Mouse (Mus musculus): Measurements from ENCODE around the gene Hist1h3g. TPM values are rescaled to one million over a fixed set of nuclear protein-coding genes. Genes with fewer than 3 reads are reported as not detected.
"Not testable (repeated sequence)": the region's sequence is repeated elsewhere in the genome, so short reads cannot be mapped to it uniquely, and the experiment has no call there.

Gene Hist1h3g
- polyA plus RNA-seq, 1 experiment from 2014 or later: 11.6 TPM

GRCm38 (mm10) chr13:23554393-23554792, 19.2 kb downstream of the Hist1h3g start:
- no peak for ATAC-seq
- no peaks in the 10 kb centered on the region for H3K9me3 ChIP-seq (replicated peaks)
- no peaks in the 10 kb centered on the region for H3K27me3 ChIP-seq
- H3K4me1 ChIP-seq: peaks cover 27% of the 10 kb centered on the region
- peak overlapping the region; percentile 61 for H3K4me3 ChIP-seq
- H3K36me3 ChIP-seq (ENCODE audit: poor library complexity, severe bottlenecking): no peaks in the 10 kb centered on the region
- H3K9ac ChIP-seq: peak overlapping the region; percentile 87
- WGBS: 24% methylated on average over 9 of the region's 9 CpGs
- H3K27ac ChIP-seq: peak overlapping the region; percentile 99
- peak overlapping the region; percentile 93 for H3K4me2 ChIP-seq

- peak; percentile 87 for ATAC-seq
- peak overlapping the region; percentile 87 for H3K9ac ChIP-seq
- under 1% methylated on average over 54 of the region's 54 CpGs for WGBS
- H3K27ac ChIP-seq: peak overlapping the region; percentile 99
- peak overlapping the region; percentile 61 for H3K4me3 ChIP-seq
- no peaks in the 10 kb centered on the region for H3K9me3 ChIP-seq (replicated peaks)
- peak overlapping the region; percentile 93 for H3K4me2 ChIP-seq
- no peaks in the 10 kb centered on the region for H3K36me3 ChIP-seq (ENCODE audit: poor library complexity, severe bottlenecking)
- peaks cover 27% of the 10 kb centered on the region for H3K4me1 ChIP-seq
- H3K27me3 ChIP-seq: no peaks in the 10 kb centered on the region
These were observed 20.0 kb downstream of the Hist1h3g start for GRCm38 (mm10) chr13:23554925-23555838.

GRCm38 (mm10) chr13:23555839-23556416, 20.7 kb downstream of the Hist1h3g start:
- under 1% methylated on average over 18 of the region's 18 CpGs for WGBS
- H3K27me3 ChIP-seq: no peaks in the 10 kb centered on the region
- H3K4me3 ChIP-seq: peak overlapping the region; percentile 61
- H3K27ac ChIP-seq: peak overlapping the region; percentile 99
- H3K9me3 ChIP-seq (replicated peaks): no peaks in the 10 kb centered on the region
- H3K4me2 ChIP-seq: peak overlapping the region; percentile 93
- peaks cover 24% of the 10 kb centered on the region for H3K4me1 ChIP-seq
- H3K9ac ChIP-seq: peak overlapping the region; percentile 87
- no peaks in the 10 kb centered on the region for H3K36me3 ChIP-seq (ENCODE audit: poor library complexity, severe bottlenecking)
- peak; percentile 84 for ATAC-seq

GRCm38 (mm10) chr13:23556906-23557305, 21.7 kb downstream of the Hist1h3g start:
- 64% methylated on average over 3 of the region's 3 CpGs for WGBS
- H3K4me3 ChIP-seq: no peak overlapping the region
- peak overlapping the region; percentile 16; the same call in 1 of the 2 replicates for H3K27ac ChIP-seq
- peak overlapping the region; percentile 93 for H3K4me2 ChIP-seq
- H3K9me3 ChIP-seq (replicated peaks): no peaks in the 10 kb centered on the region
- H3K9ac ChIP-seq: no peak overlapping the region
- no peaks in the 10 kb centered on the region for H3K27me3 ChIP-seq
- no peaks in the 10 kb centered on the region for H3K36me3 ChIP-seq (ENCODE audit: poor library complexity, severe bottlenecking)
- H3K4me1 ChIP-seq: peaks cover 23% of the 10 kb centered on the region
- ATAC-seq: no peak

- not testable (repeated sequence) for H3K4me3 ChIP-seq; H3K4me1 ChIP-seq; H3K36me3 ChIP-seq (ENCODE audit: poor library complexity, severe bottlenecking); H3K9me3 ChIP-seq (replicated peaks); ATAC-seq; H3K9ac ChIP-seq; H3K27me3 ChIP-seq
- Histone ChIP-seq H3K27ac (peak overlapping the region; percentile 59), H3K4me2 (peak overlapping the region; percentile 40)
- 12% methylated on average over 2 of the region's 2 CpGs for WGBS
These were observed 25.5 kb downstream of the Hist1h3g start for GRCm38 (mm10) chr13:23560699-23561098.

GRCm38 (mm10) chr13:23561531-23561882, 26.3 kb downstream of the Hist1h3g start:
- not testable (repeated sequence) for H3K9me3 ChIP-seq (replicated peaks); ATAC-seq; H3K27me3 ChIP-seq; H3K4me1 ChIP-seq; H3K36me3 ChIP-seq (ENCODE audit: poor library complexity, severe bottlenecking)
- Histone ChIP-seq H3K9ac (peak overlapping the region; percentile 75), H3K27ac (peak overlapping the region; percentile 98), H3K4me2 (peak overlapping the region; percentile 70), H3K4me3 (peak overlapping the region; percentile 46)
- WGBS: 0% methylated on average over 2 of the region's 5 CpGs

GRCm38 (mm10) chr13:23561883-23562659, 26.8 kb downstream of the Hist1h3g start, which contains the start of gene Hist1h3e:
Hist1h3e (minus strand) TSS chr13:23562369.
- H3K36me3 ChIP-seq (ENCODE audit: poor library complexity, severe bottlenecking); H3K9me3 ChIP-seq (replicated peaks); H3K4me1 ChIP-seq; H3K27me3 ChIP-seq: not testable (repeated sequence)
- H3K27ac ChIP-seq: peak within 1 kb of the TSS; percentile 98
- peak within 1 kb of the TSS; percentile 75 for H3K9ac ChIP-seq
- H3K4me2 ChIP-seq: peak within 1 kb of the TSS; percentile 70
- under 1% methylated on average over 44 of the region's 67 CpGs for WGBS
- peak within 1 kb of the TSS; percentile 46 for H3K4me3 ChIP-seq
- ATAC-seq: peak; percentile 94

GRCm38 (mm10) chr13:23562699-23563462, 27.7 kb downstream of the Hist1h3g start:
- peak overlapping the region; percentile 70 for H3K4me2 ChIP-seq
- H3K9ac ChIP-seq: peak overlapping the region; percentile 63
- H3K4me3 ChIP-seq: peak overlapping the region; percentile 46
- H3K4me1 ChIP-seq: peaks cover 3% of the 10 kb centered on the region; the same call in 1 of the 2 replicates
- no peaks in the 10 kb centered on the region for H3K9me3 ChIP-seq (replicated peaks)
- 2% methylated on average over 18 of the region's 18 CpGs for WGBS
- peak overlapping the region; percentile 98 for H3K27ac ChIP-seq
- ATAC-seq: peak; percentile 50
- no peaks in the 10 kb centered on the region for H3K27me3 ChIP-seq
- no peaks in the 10 kb centered on the region for H3K36me3 ChIP-seq (ENCODE audit: poor library complexity, severe bottlenecking)

- 88% methylated on average over 2 of the region's 2 CpGs for WGBS
- H3K27ac ChIP-seq: no peak overlapping the region
- no peak for ATAC-seq
- H3K4me1 ChIP-seq: peaks cover 3% of the 10 kb centered on the region; the same call in 1 of the 2 replicates
- no peaks in the 10 kb centered on the region for H3K9me3 ChIP-seq (replicated peaks)
- no peak overlapping the region for H3K4me3 ChIP-seq
- H3K27me3 ChIP-seq: no peaks in the 10 kb centered on the region
- no peak overlapping the region for H3K9ac ChIP-seq
- H3K4me2 ChIP-seq: no peak overlapping the region
- no peaks in the 10 kb centered on the region for H3K36me3 ChIP-seq (ENCODE audit: poor library complexity, severe bottlenecking)
These were observed 29.3 kb downstream of the Hist1h3g start for GRCm38 (mm10) chr13:23564482-23564881.

- Histone ChIP-seq H3K4me2 (peak overlapping the region; percentile 75), H3K27ac (peak overlapping the region; percentile 97), H3K4me1 (peaks cover 22% of the 10 kb centered on the region), H3K4me3 (peak overlapping the region; percentile 51), H3K9ac (peak overlapping the region; percentile 65)
- 1% methylated on average over 26 of the region's 41 CpGs for WGBS
- not testable (repeated sequence) for ATAC-seq; H3K36me3 ChIP-seq (ENCODE audit: poor library complexity, severe bottlenecking); H3K9me3 ChIP-seq (replicated peaks); H3K27me3 ChIP-seq
These were observed 35.2 kb downstream of the Hist1h3g start for GRCm38 (mm10) chr13:23570261-23571021.
